In genomic region chr15:98762670-98763529, GRCm38 (mm10) we compare ENCODE assay signal across 8 mouse cellular contexts. TPM values are rescaled to one million over a fixed set of nuclear protein-coding genes. Genes with fewer than 3 reads are reported as not detected.
DNase-seq lines count a peak whose midpoint lies in the region; ATAC-seq and TF ChIP-seq lines count a peak whose summit lies in the region.

Gene Arf3, minus strand, starts transcription at chr15:98763214.

- peak; percentile 97 for DNase-seq in CH12.LX (ENCODE audit: extremely low read depth)
- peak; percentile 83 for DNase-seq in c-Kit-positive CD71-positive TER-119-negative erythroid progenitor cells, embryonic 14.5 days (ENCODE audit: low read depth)
- DNase-seq in heart, postnatal 0 days (ENCODE audit: low spot score) = peak; percentile 92
- DNase-seq in kidney, postnatal 4 days = peak; percentile 97 to 98

- in situ Hi-C loops in CH12.LX (cut with MboI; ENCODE audit: low pct_ligation_motif_present, low pct_unique_long_range_greater_than_20kb, low sequenced_read_pairs) = no loop called here

- peaks cover 40% of the 10 kb centered on the region for H3K79me2 ChIP-seq in CH12.LX (replicated peaks; ENCODE audit: control insufficient read depth, extremely low read depth, insufficient read depth, poor library complexity, severe bottlenecking)

- H3K4me3 ChIP-seq in CH12.LX (replicated peaks in 1 of 3; ENCODE audit: low read depth in 2 of 3, low read length in 2 of 3, poor library complexity in 1 of 3) = peak within 1 kb of the TSS; percentile 87 to 94 (median 88)
- H3K4me3 ChIP-seq in forebrain, embryonic 12.5 days (replicated peaks) = peak within 1 kb of the TSS; percentile 98
- peak within 1 kb of the TSS; percentile 86 for H3K4me3 ChIP-seq in heart, postnatal 0 days (ENCODE audit: low read depth, low read length)
- peak within 1 kb of the TSS; percentile 82 for H3K4me3 ChIP-seq in liver, embryonic 16.5 days (ENCODE audit: low read depth, low read length)
- H3K4me3 ChIP-seq in neural tube, embryonic 13.5 days = peak within 1 kb of the TSS; percentile 99
- H3K4me3 ChIP-seq in testis, adult 2 months (ENCODE audit: control insufficient read depth, low read depth, low read length) = peak within 1 kb of the TSS; percentile 87

- peaks cover 6 to 31% of the 10 kb centered on the region in 2 experiments for H3K4me1 ChIP-seq in CH12.LX (ENCODE audit: control insufficient read depth in 1 of 2, insufficient read depth in 2 of 2)
- peaks cover 25% of the 10 kb centered on the region for H3K4me1 ChIP-seq in forebrain, embryonic 12.5 days
- H3K4me1 ChIP-seq in heart, postnatal 0 days (ENCODE audit: control insufficient read depth, insufficient read depth) = peaks cover 8% of the 10 kb centered on the region; the same call in 1 of the 2 replicates
- H3K4me1 ChIP-seq in liver, embryonic 16.5 days (ENCODE audit: control insufficient read depth, low read depth, low read length) = peaks cover 17% of the 10 kb centered on the region
- H3K4me1 ChIP-seq in neural tube, embryonic 13.5 days (replicated peaks) = peaks cover 29% of the 10 kb centered on the region
- H3K4me1 ChIP-seq in testis, adult 2 months (ENCODE audit: control insufficient read depth, insufficient read depth, low read length) = peaks cover 3% of the 10 kb centered on the region

- dilution Hi-C loops in CH12.LX (cut with MboI; ENCODE audit: extremely low pct_ligation_motif_present, extremely low pct_unique_long_range_greater_than_20kb, low sequenced_read_pairs) = no loop called here

- no peak for TF ChIP-seq CTCF in CH12.LX (conservative IDR thresholded peaks at IDR 0.05 in 1 of 2, IDR thresholded peaks at IDR 0.05 in 1 of 2; ENCODE audit: low read depth in 2 of 2, low read length in 2 of 2)
- no peak for TF ChIP-seq CTCF in heart, postnatal 0 days (IDR thresholded peaks at IDR 0.05; ENCODE audit: low read depth)
- no peak for TF ChIP-seq CTCF in testis, adult 2 months (IDR thresholded peaks at IDR 0.05; ENCODE audit: control insufficient read depth, insufficient read depth, insufficient replicate concordance, low read depth, low read length)

- TF ChIP-seq RAD21 in CH12.LX (IDR thresholded peaks at IDR 0.05; ENCODE audit: low read depth, low read length) = no peak

- WGBS in forebrain, embryonic 12.5 days = under 1% methylated on average over 71 of the region's 76 CpGs
- WGBS in heart, postnatal 0 days = under 1% methylated on average over 67 of the region's 76 CpGs
- under 1% methylated on average over 74 of the region's 76 CpGs for WGBS in liver, embryonic 16.5 days (ENCODE audit: insufficient replicate concordance)
- WGBS in neural tube, embryonic 13.5 days = under 1% methylated on average over 76 of the region's 76 CpGs

- peak; percentile 95 for ATAC-seq in forebrain, embryonic 12.5 days (ENCODE audit: low FRiP score)
- peak; percentile 96 for ATAC-seq in heart, postnatal 0 days (ENCODE audit: insufficient read depth, low read depth)
- peak; percentile 90 for ATAC-seq in liver, embryonic 16.5 days (ENCODE audit: low read depth)
- ATAC-seq in neural tube, embryonic 13.5 days (ENCODE audit: low read depth) = peak; percentile 97

- H3K4me2 ChIP-seq in CH12.LX (ENCODE audit: insufficient read depth, low read depth, poor library complexity, severe bottlenecking) = peak within 1 kb of the TSS; percentile 80
- H3K4me2 ChIP-seq in forebrain, embryonic 12.5 days = peak within 1 kb of the TSS; percentile 85
- H3K4me2 ChIP-seq in heart, postnatal 0 days (ENCODE audit: low read depth, low read length) = peak within 1 kb of the TSS; percentile 95
- H3K4me2 ChIP-seq in liver, embryonic 16.5 days (ENCODE audit: low read depth, low read length) = peak within 1 kb of the TSS; percentile 95
- peak within 1 kb of the TSS; percentile 77 for H3K4me2 ChIP-seq in neural tube, embryonic 13.5 days

- peak within 1 kb of the TSS; percentile 48; the same call in 1 of the 2 replicates for H3K27ac ChIP-seq in CH12.LX (ENCODE audit: insufficient read depth, low read depth)
- H3K27ac ChIP-seq in forebrain, embryonic 12.5 days = peak within 1 kb of the TSS; percentile 91
- H3K27ac ChIP-seq in heart, postnatal 0 days (ENCODE audit: low read depth) = peak within 1 kb of the TSS; percentile 63
- peak within 1 kb of the TSS; percentile 54 for H3K27ac ChIP-seq in liver, embryonic 16.5 days (ENCODE audit: low read length)
- peak within 1 kb of the TSS; percentile 94 for H3K27ac ChIP-seq in neural tube, embryonic 13.5 days (replicated peaks)
- H3K27ac ChIP-seq in testis, adult 2 months (ENCODE audit: control insufficient read depth, insufficient read depth, low read depth, low read length) = peak within 1 kb of the TSS; percentile 68

- H3K36me3 ChIP-seq in CH12.LX (replicated peaks in 1 of 2; ENCODE audit: control insufficient read depth in 1 of 2, insufficient read depth in 1 of 2, low read length in 1 of 2) = peaks cover 10 to 38% of the 10 kb centered on the region in 2 experiments
- peaks cover 31% of the 10 kb centered on the region for H3K36me3 ChIP-seq in forebrain, embryonic 12.5 days (replicated peaks)
- H3K36me3 ChIP-seq in heart, postnatal 0 days (replicated peaks; ENCODE audit: control insufficient read depth, insufficient read depth, low read length) = no peaks in the 10 kb centered on the region; the same call in 1 of the 2 replicates
- no peaks in the 10 kb centered on the region for H3K36me3 ChIP-seq in liver, embryonic 16.5 days (ENCODE audit: control insufficient read depth, insufficient read depth)
- peaks cover 20% of the 10 kb centered on the region for H3K36me3 ChIP-seq in neural tube, embryonic 13.5 days
- no peaks in the 10 kb centered on the region for H3K36me3 ChIP-seq in testis, adult 2 months (ENCODE audit: control insufficient read depth, insufficient read depth, low read length)

- no peaks in the 10 kb centered on the region for H3K9me3 ChIP-seq in CH12.LX (replicated peaks; ENCODE audit: low read length)
- H3K9me3 ChIP-seq in forebrain, embryonic 12.5 days = no peaks in the 10 kb centered on the region
- no peaks in the 10 kb centered on the region for H3K9me3 ChIP-seq in heart, postnatal 0 days (replicated peaks; ENCODE audit: control insufficient read depth, low read length)
- no peaks in the 10 kb centered on the region for H3K9me3 ChIP-seq in liver, embryonic 16.5 days (replicated peaks; ENCODE audit: control insufficient read depth, low read length)
- no peaks in the 10 kb centered on the region for H3K9me3 ChIP-seq in neural tube, embryonic 13.5 days

- H3K27me3 ChIP-seq in CH12.LX (replicated peaks) = no peaks in the 10 kb centered on the region
- H3K27me3 ChIP-seq in forebrain, embryonic 12.5 days = peaks cover 34% of the 10 kb centered on the region
- H3K27me3 ChIP-seq in heart, postnatal 0 days (ENCODE audit: control insufficient read depth, insufficient read depth, low read length) = 0 out of 2 replicates have a peak, but pooled peaks cover 5% of the 10 kb centered on the region
- peaks cover 23% of the 10 kb centered on the region for H3K27me3 ChIP-seq in liver, embryonic 16.5 days (ENCODE audit: control insufficient read depth, insufficient read depth, low read depth, low read length)
- H3K27me3 ChIP-seq in neural tube, embryonic 13.5 days = peaks cover 29% of the 10 kb centered on the region
- no peaks in the 10 kb centered on the region for H3K27me3 ChIP-seq in testis, adult 2 months (ENCODE audit: control insufficient read depth, insufficient read depth, low read length)

- TF ChIP-seq EP300 in CH12.LX (IDR thresholded peaks at IDR 0.05; ENCODE audit: low read length) = no peak
- TF ChIP-seq EP300 in heart, postnatal 0 days (IDR thresholded peaks at IDR 0.05; ENCODE audit: low read depth) = peak; percentile 91

- peak; percentile 88 for TF ChIP-seq POLR2A in CH12.LX (IDR thresholded peaks at IDR 0.05; ENCODE audit: low read depth, low read length)
- peak; percentile 95 for TF ChIP-seq POLR2A in testis, adult 2 months (IDR thresholded peaks at IDR 0.05; ENCODE audit: control insufficient read depth, low read depth, low read length)

- H3K9ac ChIP-seq in CH12.LX (ENCODE audit: insufficient read depth, low read depth) = peak within 1 kb of the TSS; percentile 85
- peak within 1 kb of the TSS; percentile 96 for H3K9ac ChIP-seq in forebrain, embryonic 12.5 days
- peak within 1 kb of the TSS; percentile 76 for H3K9ac ChIP-seq in heart, postnatal 0 days (replicated peaks; ENCODE audit: low read depth, low read length)
- H3K9ac ChIP-seq in liver, embryonic 16.5 days (ENCODE audit: low read depth, low read length) = peak within 1 kb of the TSS; percentile 78
- peak within 1 kb of the TSS; percentile 97 for H3K9ac ChIP-seq in neural tube, embryonic 13.5 days

TF ChIP-seq in CH12.LX, 34 proteins besides CTCF, POLR2A, EP300 and RAD21 (continues in another document):
- TF ChIP-seq ZC3H11A (IDR thresholded peaks at IDR 0.05; ENCODE audit: low read depth, low read length) = no peak
- no peak for TF ChIP-seq RCOR1 (conservative IDR thresholded peaks at IDR 0.05; ENCODE audit: low read depth, low read length)
- no peak for TF ChIP-seq PAX5 (IDR thresholded peaks at IDR 0.05; ENCODE audit: low read length)
- no peak for TF ChIP-seq ZNF384 (IDR thresholded peaks at IDR 0.05; ENCODE audit: low read depth, low read length)
- TF ChIP-seq MAZ (IDR thresholded peaks at IDR 0.05; ENCODE audit: low read depth, low read length) = peak; percentile 18
- peak; percentile 100 for TF ChIP-seq CHD2 (IDR thresholded peaks at IDR 0.05; ENCODE audit: low read length)
- TF ChIP-seq USF1 (IDR thresholded peaks at IDR 0.05; ENCODE audit: low read depth, low read length) = no peak
- TF ChIP-seq TCF12 (IDR thresholded peaks at IDR 0.05; ENCODE audit: low read depth, low read length) = peak; percentile 88
- TF ChIP-seq TBP (conservative IDR thresholded peaks at IDR 0.05; ENCODE audit: low read depth, low read length) = 0 out of 2 replicates have a peak, but pooled peaks have one; percentile 40
- TF ChIP-seq ZKSCAN1 (IDR thresholded peaks at IDR 0.05; ENCODE audit: borderline replicate concordance, low read depth, low read length) = no peak
- no peak for TF ChIP-seq SMC3 (IDR thresholded peaks at IDR 0.05; ENCODE audit: low read depth, low read length)
- peak; percentile 89 for TF ChIP-seq SIN3A (IDR thresholded peaks at IDR 0.05; ENCODE audit: low read length)
- TF ChIP-seq MYC (IDR thresholded peaks at IDR 0.05; ENCODE audit: low read depth, low read length) = no peak
- TF ChIP-seq ETS1 (conservative IDR thresholded peaks at IDR 0.05; ENCODE audit: low read depth, low read length) = no peak

RNA-seq across cellular contexts. Expression of gene Arf3, which starts in this region (rescaled TPM):
- total RNA-seq in CH12.LX (2012; rRNA removed) (32.5 and 33.8 TPM in 2 replicates), CH12.LX (2014; rRNA removed) (33.9 and 41.0 TPM in 2 replicates)
- polyA plus RNA-seq in CH12.LX (2012; ENCODE audit: insufficient read length, low read depth) = 158 and 182 TPM in 2 replicates
- polyA plus RNA-seq in forebrain, embryonic 12.5 days (2016; fragmentation: Nextera tagmentation; extraction: Ambion mirVana) = 58.2 and 58.3 TPM in 2 replicates
- total RNA-seq in heart, postnatal 0 days (2014; rRNA removed; ENCODE audit: low replicate concordance) = 27.6 and 28.7 TPM in 2 replicates
- 15.9 and 17.3 TPM in 2 replicates for polyA plus RNA-seq in heart, postnatal 0 days (2015; fragmentation: Nextera tagmentation; extraction: Ambion mirVana)
- polyA plus RNA-seq in liver, embryonic 16.5 days (2015; fragmentation: Nextera tagmentation; extraction: Ambion mirVana) = 10.5 and 12.0 TPM in 2 replicates
- polyA plus RNA-seq in neural tube, embryonic 13.5 days (2015; fragmentation: Nextera tagmentation; extraction: Ambion mirVana) = 71.9 and 74.9 TPM in 2 replicates
- polyA plus RNA-seq in testis, adult 2 months (2012; rRNA removed) = 60.1 and 80.4 TPM in 2 replicates

Comparison
In these comparisons a context has a peak if more than half of its experiments do, and no peak if none do; other contexts are left out.
1. Peak in every context shown above with its lines: DNase-seq, ATAC-seq, H3K4me3 ChIP-seq and H3K27ac ChIP-seq.